In the genomic region with DNA sequence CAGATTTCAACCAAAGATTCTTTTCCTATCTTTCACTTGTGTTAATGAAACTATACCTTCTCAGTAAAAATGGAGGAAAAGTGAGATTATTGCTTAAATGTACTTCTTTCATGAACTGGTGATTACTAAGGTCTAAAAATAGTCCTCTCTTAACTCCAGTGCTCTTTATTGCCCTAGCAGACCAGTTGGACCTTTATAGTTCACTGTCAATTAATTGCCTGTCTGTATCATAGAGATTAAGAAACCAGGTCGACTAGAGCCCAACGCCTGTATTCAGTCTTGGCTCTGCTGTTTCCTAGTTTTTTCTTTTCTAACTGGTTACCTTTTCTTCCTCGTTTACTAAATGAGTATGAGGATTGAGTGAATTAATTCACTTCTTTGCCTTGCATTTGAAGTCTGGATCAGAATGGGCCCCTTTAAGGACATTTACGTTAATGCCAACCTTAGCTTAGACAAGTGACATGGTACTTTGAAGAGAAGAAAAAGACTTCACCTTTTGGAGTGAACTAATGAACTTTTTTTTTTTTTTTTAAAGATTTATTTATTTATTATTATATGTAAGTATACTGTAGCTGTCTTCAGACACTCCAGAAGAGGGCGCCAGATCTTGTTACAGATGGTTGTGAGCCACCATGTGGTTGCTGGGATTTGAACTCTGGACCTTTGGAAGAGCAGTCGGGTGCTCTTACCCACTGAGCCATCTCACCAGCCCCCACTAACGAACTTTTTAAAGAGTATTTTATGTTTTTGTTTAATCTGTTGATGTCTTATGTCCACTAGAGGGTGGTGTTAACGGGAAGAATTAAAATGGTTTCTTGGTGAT, we compare ENCODE assay signal across 23 mouse cellular contexts. TPM values are rescaled to one million over a fixed set of nuclear protein-coding genes. Genes with fewer than 3 reads are reported as not detected.
DNase-seq lines count a peak whose midpoint lies in the region; ATAC-seq and TF ChIP-seq lines count a peak whose summit lies in the region.
"Had no signal": no experiment of that assay in that cellular context is flagged by ENCODE, and none has a peak within 500 bp of the region (broad histone marks: within the 10 kb centered on the region; RNA-seq: fewer than 3 reads in every experiment).

No protein-coding gene starts in this region.

- intact Hi-C loops in gastrocnemius, adult 2 months (cut with DNase I) = no loop called here

- no peak overlapping the region for H3K4me2 ChIP-seq in kidney, postnatal 0 days (ENCODE audit: low read length)
- H3K4me2 ChIP-seq in kidney, embryonic 16.5 days (replicated peaks; ENCODE audit: low read depth, low read length) = no peak overlapping the region
- no peak overlapping the region for H3K4me2 ChIP-seq in intestine, embryonic 16.5 days (ENCODE audit: low read depth, low read length)
- H3K4me2 ChIP-seq: embryonic facial prominence, embryonic 13.5 days; forebrain, embryonic 12.5 days; hindbrain, embryonic 15.5 days; limb, embryonic 15.5 days; liver, embryonic 15.5 days; midbrain, embryonic 12.5 days had no signal

- WGBS in kidney, postnatal 0 days = 92% methylated on average over 8 of the region's 8 CpGs
- WGBS in kidney, embryonic 16.5 days = 88% methylated on average over 8 of the region's 8 CpGs
- WGBS in intestine, embryonic 16.5 days = 86% methylated on average over 7 of the region's 8 CpGs

- no peak for ATAC-seq in kidney, postnatal 0 days (replicated peaks; ENCODE audit: low FRiP score, low read depth)
- no peak for ATAC-seq in kidney, embryonic 16.5 days (ENCODE audit: low FRiP score, low TSS enrichment)
- ATAC-seq in intestine, embryonic 16.5 days = peak; percentile 70

- H3K9me3 ChIP-seq in kidney, postnatal 0 days (replicated peaks; ENCODE audit: low read length) = no peaks in the 10 kb centered on the region
- no peaks in the 10 kb centered on the region for H3K9me3 ChIP-seq in kidney, embryonic 16.5 days (ENCODE audit: low read length)
- no peaks in the 10 kb centered on the region for H3K9me3 ChIP-seq in E14TG2a.4 (ENCODE audit: low read length)
- no peaks in the 10 kb centered on the region for H3K9me3 ChIP-seq in intestine, embryonic 16.5 days (ENCODE audit: control insufficient read depth, low read length)
- H3K9me3 ChIP-seq: embryonic facial prominence, embryonic 13.5 days; forebrain, embryonic 12.5 days; heart, embryonic 10.5 days; hindbrain, embryonic 15.5 days; limb, embryonic 15.5 days; liver, embryonic 15.5 days; midbrain, embryonic 12.5 days had no signal

- DNase-seq in gastrocnemius, adult 2 months = no peak
- no peak for DNase-seq in gastrocnemius, postnatal 25 days
- DNase-seq in kidney, postnatal 0 days (ENCODE audit: low spot score) = no peak
- DNase-seq in embryo, embryonic 9.5 days (ENCODE audit: extremely low spot score) = no peak
- DNase-seq in MN1 (ENCODE audit: low spot score) = no peak
- DNase-seq: adrenal gland, adult 2 months; cerebellum, adult 11-12 months; cerebellum, postnatal 10 days; heart, postnatal 36 days; kidney, adult 18-20 months; kidney, postnatal 14 days; lung, postnatal 4 days had no signal

- H3K4me3 ChIP-seq in gastrocnemius, adult 2 months = no peak overlapping the region
- no peak overlapping the region for H3K4me3 ChIP-seq in kidney, postnatal 0 days (replicated peaks; ENCODE audit: low read depth, low read length)
- no peak overlapping the region for H3K4me3 ChIP-seq in kidney, embryonic 16.5 days (ENCODE audit: low read length)
- H3K4me3 ChIP-seq in E14TG2a.4 (replicated peaks; ENCODE audit: low read length) = no peak overlapping the region
- H3K4me3 ChIP-seq in intestine, embryonic 16.5 days (ENCODE audit: low read length) = no peak overlapping the region
- H3K4me3 ChIP-seq: embryonic facial prominence, embryonic 13.5 days; erythroblast, embryonic 14.5 days; forebrain, embryonic 12.5 days; heart, embryonic 10.5 days; hindbrain, embryonic 15.5 days; limb, embryonic 15.5 days; liver, embryonic 15.5 days; midbrain, embryonic 12.5 days had no signal

- no peak overlapping the region for H3K9ac ChIP-seq in kidney, postnatal 0 days (ENCODE audit: low read depth, low read length)
- no peak overlapping the region for H3K9ac ChIP-seq in kidney, embryonic 16.5 days (replicated peaks; ENCODE audit: low read length)
- no peak overlapping the region for H3K9ac ChIP-seq in intestine, embryonic 16.5 days (ENCODE audit: low read depth, low read length)
- H3K9ac ChIP-seq: embryonic facial prominence, embryonic 13.5 days; forebrain, embryonic 12.5 days; hindbrain, embryonic 15.5 days; limb, embryonic 15.5 days; liver, embryonic 15.5 days; midbrain, embryonic 12.5 days had no signal

- no peaks in the 10 kb centered on the region for H3K36me3 ChIP-seq in kidney, postnatal 0 days (ENCODE audit: insufficient read depth, low read length)
- H3K36me3 ChIP-seq in kidney, embryonic 16.5 days (ENCODE audit: insufficient read depth, low read length) = no peaks in the 10 kb centered on the region
- peaks cover 3% of the 10 kb centered on the region for H3K36me3 ChIP-seq in E14TG2a.4 (ENCODE audit: insufficient read depth, low read length)
- H3K36me3 ChIP-seq in intestine, embryonic 16.5 days (ENCODE audit: control insufficient read depth, insufficient read depth, low read length) = no peaks in the 10 kb centered on the region
- H3K36me3 ChIP-seq: embryonic facial prominence, embryonic 13.5 days; forebrain, embryonic 12.5 days; heart, embryonic 10.5 days; hindbrain, embryonic 15.5 days; limb, embryonic 15.5 days; liver, embryonic 15.5 days; midbrain, embryonic 12.5 days had no signal

- H3K4me1 ChIP-seq in kidney, postnatal 0 days (replicated peaks; ENCODE audit: insufficient read depth, low read length) = peaks cover 1% of the 10 kb centered on the region; the same call in 1 of the 2 replicates
- peaks cover 6% of the 10 kb centered on the region; the same call in 1 of the 2 replicates for H3K4me1 ChIP-seq in kidney, embryonic 16.5 days (ENCODE audit: insufficient read depth, low read length)
- H3K4me1 ChIP-seq in E14TG2a.4 (replicated peaks; ENCODE audit: low read depth, low read length) = peaks cover 65% of the 10 kb centered on the region
- H3K4me1 ChIP-seq in intestine, embryonic 16.5 days (ENCODE audit: control insufficient read depth, insufficient read depth, low read length) = peaks cover 8% of the 10 kb centered on the region
- H3K4me1 ChIP-seq: embryonic facial prominence, embryonic 13.5 days had no signal

- no peaks in the 10 kb centered on the region for H3K27me3 ChIP-seq in kidney, postnatal 0 days (ENCODE audit: insufficient read depth, low read length)
- H3K27me3 ChIP-seq in kidney, embryonic 16.5 days (ENCODE audit: insufficient read depth, low read length) = no peaks in the 10 kb centered on the region
- no peaks in the 10 kb centered on the region for H3K27me3 ChIP-seq in E14TG2a.4 (ENCODE audit: insufficient read depth, low read length)
- H3K27me3 ChIP-seq in intestine, embryonic 16.5 days (replicated peaks; ENCODE audit: control insufficient read depth, insufficient read depth, low read length) = no peaks in the 10 kb centered on the region
- H3K27me3 ChIP-seq: embryonic facial prominence, embryonic 13.5 days; forebrain, embryonic 12.5 days; hindbrain, embryonic 15.5 days; limb, embryonic 15.5 days; liver, embryonic 15.5 days; midbrain, embryonic 12.5 days had no signal

- H3K27ac ChIP-seq in gastrocnemius, adult 2 months = peak overlapping the region; percentile 56; the same call in 1 of the 2 replicates
- no peak overlapping the region for H3K27ac ChIP-seq in kidney, postnatal 0 days
- H3K27ac ChIP-seq in kidney, embryonic 16.5 days (ENCODE audit: low read length) = no peak overlapping the region
- H3K27ac ChIP-seq in intestine, embryonic 16.5 days (ENCODE audit: low read length) = no peak overlapping the region
- H3K27ac ChIP-seq: embryonic facial prominence, embryonic 13.5 days; forebrain, embryonic 12.5 days; heart, embryonic 10.5 days; hindbrain, embryonic 15.5 days; limb, embryonic 15.5 days; liver, embryonic 15.5 days; midbrain, embryonic 12.5 days had no signal

- no peak; the same call in 1 of the 2 replicates for TF ChIP-seq CTCF in gastrocnemius, adult 2 months (IDR thresholded peaks at IDR 0.05)
- peak; percentile 28 for TF ChIP-seq CTCF in kidney, postnatal 0 days (IDR thresholded peaks at IDR 0.05; ENCODE audit: low read depth)
- peak; percentile 23; the same call in 1 of the 2 replicates for TF ChIP-seq CTCF in E14TG2a.4 (conservative IDR thresholded peaks at IDR 0.05; ENCODE audit: low read length)

RNA-seq across cellular contexts. Expression of gene Ube2n, which starts 20.7 kb away (rescaled TPM):
- 10 to 100 TPM; 71.3 to 75.6 TPM for total RNA-seq in gastrocnemius, adult 2 months (2021)
- 10 to 100 TPM; 66.4 to 73.6 TPM for total RNA-seq in gastrocnemius, postnatal 25 days (2021)
- 277 and 296 TPM in 2 replicates for polyA plus RNA-seq in kidney, postnatal 0 days (2015; fragmentation: Nextera tagmentation; extraction: Ambion mirVana)
- polyA plus RNA-seq in kidney, embryonic 16.5 days (2015; fragmentation: Nextera tagmentation; extraction: Ambion mirVana) = 338 and 353 TPM in 2 replicates
- 251 and 288 TPM in 2 replicates for polyA plus RNA-seq in intestine, embryonic 16.5 days (2015; fragmentation: Nextera tagmentation; extraction: Ambion mirVana)

RNA-seq across cellular contexts. Expression of gene Nudt4, which starts 28.3 kb away (rescaled TPM):
- total RNA-seq in gastrocnemius, adult 2 months (2021) = 100 to 1,000 TPM; 182 to 332 TPM
- 100 to 1,000 TPM; 179 to 274 TPM for total RNA-seq in gastrocnemius, postnatal 25 days (2021)
- polyA plus RNA-seq in kidney, postnatal 0 days (2015; fragmentation: Nextera tagmentation; extraction: Ambion mirVana) = 215 and 232 TPM in 2 replicates
- 119 and 132 TPM in 2 replicates for polyA plus RNA-seq in kidney, embryonic 16.5 days (2015; fragmentation: Nextera tagmentation; extraction: Ambion mirVana)
- polyA plus RNA-seq in intestine, embryonic 16.5 days (2015; fragmentation: Nextera tagmentation; extraction: Ambion mirVana) = 34.2 and 58.2 TPM in 2 replicates

RNA-seq across cellular contexts. Expression of gene Mrpl42, which starts 33.9 kb away (rescaled TPM):
- total RNA-seq in gastrocnemius, adult 2 months (2021) = 100 to 1,000 TPM; 307 to 392 TPM
- total RNA-seq in gastrocnemius, postnatal 25 days (2021) = 100 to 1,000 TPM; 285 to 318 TPM
- polyA plus RNA-seq in kidney, postnatal 0 days (2015; fragmentation: Nextera tagmentation; extraction: Ambion mirVana) = 427 and 432 TPM in 2 replicates
- polyA plus RNA-seq in kidney, embryonic 16.5 days (2015; fragmentation: Nextera tagmentation; extraction: Ambion mirVana) = 318 and 319 TPM in 2 replicates
- polyA plus RNA-seq in intestine, embryonic 16.5 days (2015; fragmentation: Nextera tagmentation; extraction: Ambion mirVana) = 346 and 385 TPM in 2 replicates
